Mouse (Mus musculus) gastrocnemius, postnatal 36 days (tissue): Measurements from ENCODE around the gene Dnase2a. TPM values are rescaled to one million over a fixed set of nuclear protein-coding genes. Genes with fewer than 3 reads are reported as not detected.
"Not testable (repeated sequence)": the region's sequence is repeated elsewhere in the genome, so short reads cannot be mapped to it uniquely, and the experiment has no call there.

Source experiments
- DNase-seq, 2 experiments: peaks; one replicate each; pipeline ENCODE4 v3.0.0; 2022
- intact Hi-C: fragments of 180-260 bp; cut with DNase I; formaldehyde crosslinking; loops from one replicate; pipeline ENCODE4 v1.15.1; 2025
- total RNA-seq, 2 experiments: library from RNA; stranded (reverse); gene quantifications; 2 replicates each; pipeline ENCODE4 v1.2.3; 2021

Gene Dnase2a
- total RNA-seq, 2 experiments from 2014 or later: 3.7 to 5.1 TPM

DNA sequence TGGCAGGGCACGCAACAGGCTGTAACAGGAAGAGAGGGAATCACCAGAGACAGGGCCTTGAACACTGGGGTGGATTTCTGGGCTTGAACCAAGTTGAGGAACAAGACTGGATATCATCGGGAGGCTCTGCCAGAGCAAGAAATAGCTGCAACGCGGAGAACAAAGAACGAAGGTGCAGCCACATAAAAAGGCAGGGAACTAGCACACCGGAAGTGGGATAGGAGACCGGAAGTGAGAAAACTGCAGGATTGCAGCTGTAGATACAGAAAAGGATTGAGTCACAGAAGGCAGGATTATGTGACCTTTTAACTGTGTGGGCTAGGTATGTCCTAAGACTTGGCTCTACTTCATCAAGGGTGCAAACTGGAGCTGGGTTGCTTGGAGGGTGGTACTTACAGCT is 4.0 kb upstream of the Dnase2a start:
- no peak for DNase-seq
- intact Hi-C loops: loop anchor here (5.0 kb wide), 1 partner anchor 57 kb away; the partner anchor contains the start of gene Calr

DNA sequence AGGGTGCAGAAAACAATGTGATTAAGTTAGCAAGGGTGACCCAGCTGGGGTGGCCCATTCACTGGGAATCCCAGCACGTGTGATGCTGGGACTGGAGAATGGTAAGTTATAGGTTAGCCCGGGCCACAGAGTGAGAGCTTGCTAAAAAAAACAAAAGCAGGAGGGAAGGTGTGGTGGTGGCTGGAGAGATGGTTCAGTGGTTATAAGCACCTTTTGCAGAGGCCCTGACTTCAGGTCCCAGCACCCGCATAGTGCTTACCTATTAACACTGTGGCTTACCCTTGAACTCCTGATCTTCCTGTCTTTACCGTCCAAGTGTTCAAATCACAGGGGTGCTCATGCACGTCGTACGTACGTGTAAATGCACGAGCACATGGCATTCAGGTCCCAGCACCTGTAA is 1.3 kb upstream of the Dnase2a start:
- intact Hi-C loops: no loop called here
- DNase-seq: no peak

DNA sequence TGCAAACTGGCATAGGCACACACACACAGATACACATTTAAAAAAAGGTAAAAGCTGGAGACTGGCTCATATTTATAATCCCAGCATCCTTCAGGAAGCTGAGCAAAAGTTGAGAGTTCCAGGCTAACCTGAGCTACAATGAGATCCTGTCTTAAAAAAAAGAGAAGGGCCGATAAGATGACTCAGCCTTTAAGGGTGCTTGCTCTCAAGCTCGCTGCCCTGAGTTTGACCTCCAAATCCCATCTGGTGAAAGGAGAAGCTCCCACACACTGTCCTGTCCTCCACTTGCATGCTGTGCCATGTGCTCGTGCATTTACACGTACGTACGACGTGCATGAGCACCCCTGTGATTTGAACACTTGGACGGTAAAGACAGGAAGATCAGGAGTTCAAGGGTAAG is 867 bp upstream of the Dnase2a start:
- intact Hi-C loops: no loop called here

DNA sequence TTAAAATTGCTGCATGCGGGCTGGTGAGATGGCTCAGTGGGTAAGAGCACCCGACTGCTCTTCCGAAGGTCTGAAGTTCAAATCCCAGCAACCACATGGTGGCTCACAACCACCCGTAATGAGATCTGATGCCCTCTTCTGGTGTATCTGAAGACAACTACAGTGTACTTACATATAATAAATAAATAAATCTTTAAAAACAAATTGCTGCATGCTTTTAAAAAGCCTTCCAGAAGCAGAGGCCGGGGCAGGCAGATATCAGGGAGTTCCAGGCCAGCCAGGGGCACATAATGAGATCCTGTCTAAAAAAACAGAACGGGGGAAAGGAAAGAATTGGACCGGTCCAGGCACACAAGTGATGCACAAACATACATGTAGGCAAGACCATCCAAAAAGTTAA is 381 bp upstream of the Dnase2a start:
- DNase-seq, intact Hi-C loops: not testable (repeated sequence)

More for the DNA sequence above, 867 bp upstream of the Dnase2a start:
- no peak for DNase-seq

DNA sequence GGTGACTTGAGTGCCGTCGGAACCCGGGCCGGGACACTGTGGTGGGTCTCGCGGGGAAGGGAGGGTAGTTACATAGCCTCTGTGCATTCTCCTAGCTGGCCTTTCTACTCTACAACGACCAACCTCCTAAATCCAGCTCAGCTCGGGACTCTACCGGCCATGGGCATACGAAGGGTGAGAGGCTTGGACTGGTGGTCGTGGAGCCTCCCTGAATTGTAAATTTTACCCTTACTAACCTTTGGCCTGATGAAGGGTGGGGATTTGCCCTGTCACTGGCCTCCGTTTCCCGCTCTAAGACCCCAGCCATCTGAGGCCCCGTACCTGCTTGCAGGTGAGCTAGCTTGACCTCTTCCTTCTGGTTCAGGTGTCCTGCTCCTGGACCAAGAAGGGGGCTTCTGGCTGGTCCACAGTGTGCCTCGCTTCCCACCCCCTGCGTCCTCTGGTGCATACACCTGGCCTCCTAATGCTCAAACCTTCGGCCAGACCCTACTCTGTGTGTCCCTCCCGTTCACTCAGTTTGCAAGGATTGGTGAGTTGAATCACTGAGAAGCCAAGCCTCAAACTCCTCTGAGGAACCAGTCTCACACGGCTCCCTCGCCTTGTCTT is 905 bp downstream of the Dnase2a start:
- intact Hi-C loops: no loop called here
- DNase-seq: no peak

DNA sequence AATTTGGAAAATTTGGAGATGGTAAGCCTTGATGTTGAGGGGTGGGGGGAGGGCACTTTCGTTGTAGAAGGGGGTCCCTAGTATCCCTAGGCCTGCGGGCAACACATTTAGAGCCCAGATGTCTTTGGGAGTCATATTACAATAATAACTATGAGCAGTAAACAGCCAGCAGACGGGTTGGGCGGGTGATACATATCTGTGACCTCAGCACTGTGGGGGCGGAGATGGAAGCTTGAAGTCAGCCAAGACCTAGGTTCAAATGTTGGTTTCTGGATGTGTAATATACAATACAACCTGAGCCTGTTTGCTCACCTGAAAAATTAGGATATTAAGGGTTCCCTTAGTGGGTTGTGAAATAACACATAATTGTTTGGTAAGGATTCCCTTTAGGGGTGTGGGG is 1.6 kb downstream of the Dnase2a start:
- no peak for DNase-seq
- intact Hi-C loops: no loop called here

DNA sequence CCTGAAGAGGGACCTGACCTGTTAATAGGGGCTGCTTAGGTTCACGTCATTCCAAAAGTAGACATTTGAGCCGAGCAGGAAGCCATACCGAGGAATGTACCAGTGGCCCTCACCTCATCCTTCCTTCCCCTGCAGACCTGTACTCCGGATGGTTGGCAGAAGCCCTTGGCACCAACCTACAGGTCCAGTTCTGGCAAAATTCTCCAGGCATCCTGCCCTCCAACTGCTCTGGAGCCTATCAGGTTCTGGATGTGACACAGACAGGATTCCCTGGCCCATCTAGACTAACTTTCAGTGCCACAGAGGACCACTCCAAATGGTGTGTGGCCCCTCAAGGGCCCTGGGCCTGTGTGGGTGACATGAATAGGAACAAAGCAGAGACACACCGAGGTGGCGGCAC is 2.2 kb downstream of the Dnase2a start:
- DNase-seq: no peak
- intact Hi-C loops: no loop called here

DNA sequence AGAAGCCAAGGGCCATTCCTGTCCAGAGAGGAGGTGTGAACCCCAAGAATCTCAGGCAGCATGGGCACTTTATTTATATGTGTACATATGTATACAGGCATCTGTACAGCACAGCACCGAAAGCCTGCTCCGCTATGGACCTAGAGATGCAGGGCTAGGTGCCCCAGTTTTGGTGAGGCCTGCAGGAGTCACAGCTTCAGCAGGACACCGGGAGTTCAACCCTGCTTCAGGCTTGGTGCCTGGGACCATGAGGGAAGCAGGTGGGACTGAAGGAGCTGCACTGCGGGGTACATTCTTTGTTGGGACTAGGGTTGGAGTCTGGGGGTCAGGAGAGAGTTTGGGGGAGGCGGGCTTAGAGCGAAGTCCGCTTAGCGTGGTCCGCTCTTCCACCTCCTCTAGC is 3.5 kb downstream of the Dnase2a start:
- intact Hi-C loops: no loop called here
- DNase-seq: no peak

DNA sequence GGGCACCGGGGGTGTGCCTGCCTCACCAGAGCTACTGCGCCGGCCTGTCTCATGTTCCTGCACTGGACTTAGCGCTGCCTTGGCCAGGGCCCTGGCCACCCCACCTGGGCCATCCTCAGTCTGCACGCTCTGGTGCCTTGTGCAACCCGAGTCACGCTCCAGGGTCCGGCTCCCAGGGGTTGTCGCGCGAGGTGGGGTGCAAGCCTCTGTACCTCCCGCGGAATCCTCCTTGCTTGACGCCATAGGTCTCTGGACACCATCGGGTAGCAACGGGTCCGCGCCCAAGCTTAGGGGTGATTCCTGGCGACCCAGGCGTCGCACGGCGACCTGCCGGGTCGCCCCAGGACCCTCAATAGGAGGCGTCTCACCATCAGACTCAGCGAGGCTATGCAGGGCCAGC is 4.0 kb downstream of the Dnase2a start:
- DNase-seq: no peak
- intact Hi-C loops: no loop called here

DNA sequence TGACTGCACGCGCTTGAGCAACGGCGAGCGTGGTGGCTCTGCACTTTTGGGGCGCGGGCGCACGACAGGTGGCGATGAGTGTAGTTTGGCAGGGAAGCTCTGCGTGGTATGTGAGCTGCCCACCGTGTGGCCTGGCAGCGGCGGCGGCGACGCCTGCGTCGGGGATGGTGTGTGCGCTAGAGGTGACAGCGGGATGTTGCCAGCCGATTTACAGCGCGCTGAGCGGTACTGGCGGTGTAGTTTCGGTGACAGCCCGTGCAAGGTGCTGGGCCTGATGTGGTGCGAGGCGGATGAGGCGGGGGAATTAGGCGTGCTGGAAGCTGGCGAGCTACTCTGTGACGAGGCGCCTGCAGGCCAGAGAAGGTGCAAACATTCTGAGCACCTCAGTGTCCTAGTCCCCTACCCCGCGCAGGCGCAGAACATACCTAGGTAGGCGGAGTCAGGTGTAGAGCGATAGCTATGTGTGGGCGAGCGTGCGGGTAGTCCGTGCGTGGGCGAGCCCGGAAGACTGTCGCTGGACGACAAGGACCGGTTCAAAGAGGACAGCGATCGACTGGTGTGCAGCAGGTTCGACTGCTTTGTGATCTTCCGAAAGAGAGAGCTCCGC is 4.6 kb downstream of the Dnase2a start:
- intact Hi-C loops: no loop called here
- peak; percentile 38 to 40 for DNase-seq

DNA sequence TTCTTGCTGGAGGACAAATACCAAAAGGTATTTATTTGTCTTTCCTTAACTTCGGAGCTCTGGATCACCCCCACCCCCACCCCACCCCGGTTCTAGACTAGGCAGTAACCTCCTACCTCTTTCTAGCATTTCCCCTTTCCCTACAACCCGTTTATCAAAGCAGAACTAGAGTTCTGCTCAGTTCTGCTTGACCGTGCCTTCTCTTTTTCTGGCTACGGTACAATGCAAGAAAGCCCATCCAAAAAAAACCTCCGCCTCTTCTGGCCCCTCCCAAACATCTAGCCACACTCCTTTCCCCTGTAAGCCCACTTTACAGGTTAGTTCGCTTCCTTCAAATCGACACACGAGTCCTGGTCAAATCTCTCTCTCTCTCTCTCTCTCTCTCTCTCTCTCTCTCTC is 5.1 kb downstream of the Dnase2a start:
- intact Hi-C loops: no loop called here
- no peak for DNase-seq

DNA sequence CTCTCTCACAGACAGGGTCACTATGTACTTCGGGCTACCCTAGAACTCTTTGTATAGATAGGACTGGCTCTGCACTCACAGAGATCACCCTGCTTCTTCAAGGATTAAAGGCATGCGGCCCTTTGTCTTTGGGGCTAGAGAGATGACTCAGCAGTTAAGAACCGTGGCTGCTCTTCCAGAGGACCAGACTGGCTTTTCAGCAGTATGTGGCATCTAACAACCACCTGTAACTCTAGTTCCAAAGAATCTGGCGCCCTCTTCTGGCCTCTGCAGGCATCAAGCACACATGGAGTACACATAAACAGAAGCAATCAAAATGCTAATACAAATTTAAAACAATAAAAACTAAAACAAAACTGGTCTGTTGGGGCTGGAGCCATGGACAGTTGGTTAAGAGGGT is 5.6 kb downstream of the Dnase2a start:
- no peak for DNase-seq
- intact Hi-C loops: no loop called here

DNA sequence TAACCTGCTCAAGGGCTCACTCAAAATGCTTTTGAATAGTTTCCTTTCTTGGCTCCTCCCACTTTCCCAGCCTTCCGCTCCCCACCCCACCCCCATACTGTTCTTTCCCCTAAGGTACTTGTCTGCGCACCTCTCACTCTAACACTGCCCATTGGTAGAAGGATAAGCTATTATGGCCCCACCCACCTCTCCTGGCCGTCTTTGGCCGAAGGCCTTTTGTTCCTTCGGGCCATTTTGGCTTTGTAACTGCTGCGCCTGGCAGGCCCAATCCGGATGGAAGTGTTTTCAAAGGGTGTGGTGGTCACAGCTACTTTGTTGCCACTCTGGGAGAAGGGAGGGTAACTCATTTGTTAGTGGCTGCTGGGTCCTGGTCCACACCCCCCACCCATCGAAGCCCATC is 6.9 kb downstream of the Dnase2a start:
- intact Hi-C loops: loop anchor here (5.0 kb wide), 1 partner anchor 37 kb away; no protein-coding TSS in a partner anchor
- no peak for DNase-seq

DNA sequence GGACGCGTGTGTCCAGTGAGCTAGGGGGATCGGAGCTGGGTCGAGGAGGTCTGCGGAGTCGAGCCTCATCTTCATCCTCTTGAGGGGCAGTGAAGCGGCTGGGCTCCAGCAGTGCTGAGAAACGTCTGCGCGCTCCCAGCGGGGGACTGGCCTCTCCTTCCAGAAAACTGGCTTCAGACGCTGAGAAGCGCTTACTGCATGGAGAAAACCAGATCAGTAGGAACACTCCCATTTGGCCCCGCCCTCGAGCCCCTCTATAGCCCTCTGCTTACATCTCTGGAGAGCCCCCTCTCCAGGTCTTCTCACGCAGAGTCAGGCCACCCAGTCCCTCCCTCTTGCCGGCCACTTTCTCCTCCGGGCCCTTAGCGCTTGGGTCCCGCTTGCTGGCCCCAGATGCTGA is 9.4 kb downstream of the Dnase2a start:
- DNase-seq: no peak
- intact Hi-C loops: loop anchor here (5.0 kb wide), 1 partner anchor 35 kb away; no protein-coding TSS in a partner anchor

DNA sequence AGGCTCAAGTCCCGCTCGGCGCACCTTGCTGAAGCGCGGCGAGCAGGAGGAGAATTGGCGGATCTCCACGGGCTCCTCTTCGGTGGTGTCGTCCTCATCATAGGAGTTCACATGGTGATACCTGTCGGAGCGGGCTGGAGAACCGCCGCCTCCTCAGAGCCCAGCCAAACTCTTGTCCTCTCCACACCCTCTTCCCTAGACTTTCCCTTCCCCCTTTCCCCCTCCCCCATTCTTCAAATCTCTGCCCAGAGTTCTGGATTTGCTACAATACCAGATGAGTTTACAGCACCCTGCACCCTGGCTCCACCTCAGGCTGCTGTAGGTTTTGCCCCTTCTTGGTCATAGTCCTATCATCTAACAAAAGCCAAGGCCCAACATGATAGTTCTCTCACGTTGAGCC is 10.3 kb downstream of the Dnase2a start:
- intact Hi-C loops: loop anchor here (5.0 kb wide), 1 partner anchor 34 kb away; no protein-coding TSS in a partner anchor
- DNase-seq: no peak

DNA sequence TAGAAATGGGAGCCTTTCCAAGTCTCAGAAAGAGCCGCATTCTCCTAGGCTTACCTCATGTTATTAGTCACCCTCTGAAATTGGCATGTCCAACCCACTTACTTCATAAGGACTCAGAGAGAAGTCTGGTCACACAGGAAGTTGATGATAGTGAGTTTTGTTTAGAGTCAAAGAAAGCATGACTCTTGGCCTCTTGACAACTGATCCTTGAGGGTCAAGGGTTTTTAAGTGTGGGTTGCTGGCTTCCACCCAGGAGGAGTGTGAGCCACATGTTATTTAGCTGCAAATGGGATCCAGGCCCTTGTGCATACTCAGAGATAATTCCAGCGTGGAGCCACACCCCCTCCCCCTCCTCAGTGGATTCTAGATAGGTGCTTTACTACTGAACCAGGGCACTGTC is 13.2 kb downstream of the Dnase2a start:
- no peak for DNase-seq
- intact Hi-C loops: no loop called here

DNA sequence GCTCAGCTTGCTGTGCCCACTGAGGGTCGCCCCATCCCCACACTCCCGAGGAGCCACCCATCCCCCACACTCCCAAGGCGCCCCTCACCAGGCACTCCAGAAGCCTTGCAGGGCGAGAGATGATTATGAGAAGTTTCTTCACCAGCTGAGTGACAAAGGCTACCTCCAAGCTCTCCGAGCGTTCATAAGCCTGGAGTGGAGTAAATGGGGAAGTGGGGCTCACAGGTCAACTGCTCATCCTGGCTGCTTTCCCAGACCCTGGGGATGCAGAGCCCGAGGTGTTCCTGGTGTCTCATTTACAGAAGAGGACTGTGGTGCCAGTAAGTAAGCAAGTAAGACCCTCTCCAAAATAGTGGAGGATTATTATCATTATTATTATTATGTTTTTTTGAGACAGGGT is 17.2 kb downstream of the Dnase2a start:
- no peak for DNase-seq
- intact Hi-C loops: loop anchor here (5.0 kb wide), 1 partner anchor 72 kb away; no protein-coding TSS in a partner anchor

DNA sequence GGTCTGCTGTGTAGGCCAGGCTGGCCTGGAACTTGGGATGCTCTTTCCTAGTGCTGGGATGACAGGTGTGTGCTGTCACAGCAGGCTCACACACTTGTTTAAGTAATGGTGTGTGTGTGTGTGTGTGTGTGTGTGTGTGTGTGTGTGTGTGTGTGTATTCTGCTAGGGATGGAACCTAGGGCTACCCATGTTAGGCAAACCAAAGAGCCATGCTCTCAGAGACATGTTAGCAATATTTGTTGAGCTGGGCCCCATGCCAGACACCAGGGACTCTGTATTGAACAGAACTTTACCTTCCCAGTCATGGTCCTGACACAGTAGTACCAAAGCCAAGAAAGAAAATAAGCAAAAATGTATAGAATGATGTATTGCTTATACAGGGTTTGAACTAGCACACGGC is 19.2 kb downstream of the Dnase2a start:
- intact Hi-C loops: loop anchor here (5.0 kb wide), 1 partner anchor 70 kb away; no protein-coding TSS in a partner anchor
- DNase-seq: no peak

DNA sequence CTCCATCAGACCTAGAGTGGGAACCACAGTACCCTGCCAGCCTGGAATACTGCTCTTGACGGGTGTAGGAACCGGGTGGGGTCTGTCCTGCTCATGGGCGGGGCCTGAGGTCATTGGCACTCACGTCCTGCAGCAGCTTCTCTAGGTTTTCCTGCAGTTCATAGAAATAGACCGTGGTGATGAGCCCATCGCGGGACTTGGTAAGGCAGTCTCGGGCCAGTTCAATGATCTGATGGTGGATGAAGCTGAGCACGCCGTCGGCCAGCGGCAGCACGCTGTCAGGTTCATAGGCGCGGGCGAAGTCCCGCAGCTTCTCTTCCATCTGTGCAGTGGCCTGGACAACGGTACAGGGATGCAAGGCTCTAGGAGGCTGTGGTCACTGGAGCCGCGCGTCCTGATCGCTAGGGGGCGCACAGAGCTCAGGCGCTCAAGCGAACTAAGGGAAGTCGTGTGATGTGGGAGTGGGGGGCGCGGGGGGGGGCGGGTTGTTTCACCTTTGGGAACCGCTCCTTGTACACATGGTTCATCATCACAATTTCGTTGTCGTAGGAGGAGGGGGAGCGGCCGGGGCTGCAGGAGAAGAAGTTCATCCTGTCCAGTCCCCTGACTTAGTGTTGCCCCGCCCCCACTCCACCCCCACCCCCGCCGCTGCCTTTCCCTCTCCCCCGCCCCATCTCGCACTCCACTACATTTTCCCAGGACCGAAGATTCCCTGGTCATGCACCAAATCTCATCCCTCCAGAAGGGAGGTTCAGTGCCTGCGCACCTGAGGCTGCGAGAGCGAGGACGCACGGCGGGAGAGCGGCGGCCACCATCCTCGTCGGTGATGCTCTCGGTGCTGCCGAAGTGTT is 20.3 kb downstream of the Dnase2a start:
- DNase-seq: peak; percentile 60 to 61
- intact Hi-C loops: loop anchor here (5.0 kb wide), 1 partner anchor 69 kb away; no protein-coding TSS in a partner anchor

DNA sequence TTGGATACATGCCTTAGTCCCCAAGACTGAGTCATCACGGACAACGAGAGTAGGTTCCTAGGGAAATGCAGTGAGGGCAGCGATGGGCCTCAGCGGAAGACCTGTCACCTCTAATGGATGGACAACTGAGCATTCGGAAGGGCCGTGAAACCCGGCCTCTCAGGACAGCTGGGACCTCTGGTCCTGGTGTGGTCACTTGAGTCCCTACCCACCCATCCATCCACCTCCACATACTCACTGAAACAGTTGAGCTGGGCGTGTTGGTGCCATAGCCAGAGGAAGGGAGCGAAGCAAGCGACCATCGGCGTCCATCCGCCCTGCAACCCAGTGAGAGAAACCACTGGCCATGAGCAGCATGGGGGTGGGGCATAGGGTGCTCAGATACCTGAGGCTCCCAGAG is 22.2 kb downstream of the Dnase2a start:
- intact Hi-C loops: no loop called here
- DNase-seq: no peak

DNA sequence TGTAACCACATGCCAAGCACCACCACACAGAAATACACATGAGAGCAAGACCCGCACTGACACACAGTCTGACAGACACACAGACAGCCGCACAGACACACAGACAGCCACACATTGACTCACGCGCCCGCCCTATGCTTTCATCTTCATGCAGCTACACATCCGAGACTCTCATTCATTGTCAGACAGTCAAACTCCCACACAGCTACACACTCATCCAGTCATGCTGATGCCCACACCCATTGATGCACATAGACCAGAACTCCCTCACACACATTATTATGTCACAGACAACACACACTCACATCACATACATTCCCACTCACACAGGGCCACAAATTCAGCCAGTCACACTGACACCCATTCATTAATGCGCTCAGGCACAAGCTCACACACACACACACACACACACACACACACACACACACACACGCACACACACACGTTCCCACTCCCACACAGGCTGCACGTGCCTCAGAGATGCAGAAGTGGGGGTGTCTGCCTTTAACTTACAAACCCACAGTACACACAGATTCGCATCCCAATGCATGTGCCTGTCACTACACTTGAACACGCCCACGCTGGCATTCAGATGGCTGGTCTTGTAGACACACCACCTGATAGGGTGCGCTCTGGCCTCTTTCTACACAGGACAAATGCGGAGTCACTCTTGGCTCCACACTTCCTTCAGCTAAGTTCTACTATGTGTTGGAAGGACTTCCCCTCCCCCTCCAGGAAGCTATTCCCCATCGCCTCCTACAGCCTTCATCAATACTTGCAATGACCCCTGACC is 25.6 kb downstream of the Dnase2a start:
- no peak for DNase-seq
- intact Hi-C loops: no loop called here
